Comparison of ENCODE assay signal across 17 mouse cellular contexts in genomic region chr16:73864625-73865024, GRCm38 (mm10).
DNase-seq lines count a peak whose midpoint lies in the region; ATAC-seq and TF ChIP-seq lines count a peak whose summit lies in the region.
"Had no signal": no experiment of that assay in that cellular context is flagged by ENCODE, and none has a peak within 500 bp of the region (broad histone marks: within the 10 kb centered on the region; RNA-seq: fewer than 3 reads in every experiment).

No protein-coding gene starts in this region.

- no peaks in the 10 kb centered on the region for H3K79me2 ChIP-seq in heart, adult 2 months (replicated peaks; ENCODE audit: control insufficient read depth, insufficient read depth, low read length)

- TF ChIP-seq CTCF in heart, adult 2 months (IDR thresholded peaks at IDR 0.05): no peak
- TF ChIP-seq CTCF in lung, embryonic 14.5 days (IDR thresholded peaks at IDR 0.05; ENCODE audit: low read depth): no peak
- no peak for TF ChIP-seq CTCF in thymus, adult 2 months (IDR thresholded peaks at IDR 0.05; ENCODE audit: borderline replicate concordance, control insufficient read depth, extremely low read depth, insufficient read depth, low read length, poor library complexity)

- H3K27ac ChIP-seq in heart, adult 2 months: peak overlapping the region; percentile 11; the same call in 1 of the 2 replicates
- no peak overlapping the region for H3K27ac ChIP-seq in lung, embryonic 14.5 days (ENCODE audit: low read depth)
- H3K27ac ChIP-seq in forebrain, embryonic 16.5 days (ENCODE audit: low read length): peak overlapping the region; percentile 28; the same call in 1 of the 2 replicates
- H3K27ac ChIP-seq in neural tube, embryonic 12.5 days: no peak overlapping the region
- no peak overlapping the region for H3K27ac ChIP-seq in thymus, adult 2 months (ENCODE audit: control insufficient read depth, insufficient read depth, low read length)
- H3K27ac ChIP-seq: heart, embryonic 10.5 days; intestine, embryonic 15.5 days; macrophage had no signal

- no peaks in the 10 kb centered on the region for H3K36me3 ChIP-seq in heart, adult 2 months (ENCODE audit: control insufficient read depth, insufficient read depth, low read length)
- H3K36me3 ChIP-seq in lung, embryonic 14.5 days (ENCODE audit: insufficient read depth): no peaks in the 10 kb centered on the region
- H3K36me3 ChIP-seq in forebrain, embryonic 16.5 days (ENCODE audit: control insufficient read depth, insufficient read depth): no peaks in the 10 kb centered on the region
- H3K36me3 ChIP-seq in neural tube, embryonic 12.5 days: no peaks in the 10 kb centered on the region
- no peaks in the 10 kb centered on the region for H3K36me3 ChIP-seq in thymus, adult 2 months (ENCODE audit: control insufficient read depth, insufficient read depth, low read length)
- H3K36me3 ChIP-seq: heart, embryonic 10.5 days; intestine, embryonic 15.5 days had no signal

- DNase-seq in heart, adult 2 months: no peak
- no peak for DNase-seq in heart, adult 8-10 months (ENCODE audit: low spot score)
- DNase-seq in lung, embryonic 14.5 days: peak; percentile 11
- no peak for DNase-seq in lung, postnatal 10 days
- no peak for DNase-seq in thymus, adult 2 months
- DNase-seq: adrenal gland, postnatal 25 days; kidney, postnatal 36 days; liver, postnatal 0 days; retina, postnatal 1 day; thymus, postnatal 25 days had no signal

- no peak overlapping the region for H3K4me3 ChIP-seq in heart, adult 2 months
- H3K4me3 ChIP-seq in lung, embryonic 14.5 days (ENCODE audit: low read depth, low read length): no peak overlapping the region
- no peak overlapping the region for H3K4me3 ChIP-seq in forebrain, embryonic 16.5 days (replicated peaks; ENCODE audit: low read length)
- no peak overlapping the region for H3K4me3 ChIP-seq in neural tube, embryonic 12.5 days
- no peak overlapping the region for H3K4me3 ChIP-seq in thymus, adult 2 months (ENCODE audit: control insufficient read depth, insufficient read depth, low read length)
- H3K4me3 ChIP-seq: heart, embryonic 10.5 days; intestine, embryonic 15.5 days; myocyte had no signal

- H3K9me3 ChIP-seq in lung, embryonic 14.5 days (ENCODE audit: low read depth, low read length): no peaks in the 10 kb centered on the region
- H3K9me3 ChIP-seq in forebrain, embryonic 16.5 days (ENCODE audit: control insufficient read depth, low read length): no peaks in the 10 kb centered on the region
- no peaks in the 10 kb centered on the region for H3K9me3 ChIP-seq in neural tube, embryonic 12.5 days
- H3K9me3 ChIP-seq: heart, embryonic 10.5 days; intestine, embryonic 15.5 days had no signal

- no peak for TF ChIP-seq EP300 in heart, adult 2 months (IDR thresholded peaks at IDR 0.05; ENCODE audit: insufficient read depth, low read depth, low read length)

- 23% methylated on average over 9 of the region's 9 CpGs for WGBS in heart, adult 2 months
- WGBS in lung, embryonic 14.5 days: 31% methylated on average over 9 of the region's 9 CpGs
- 19% methylated on average over 9 of the region's 9 CpGs for WGBS in forebrain, embryonic 16.5 days
- WGBS in neural tube, embryonic 12.5 days: 31% methylated on average over 9 of the region's 9 CpGs
- WGBS in thymus, adult 2 months: 90% methylated on average over 9 of the region's 9 CpGs

- no peak overlapping the region for H3K9ac ChIP-seq in heart, adult 2 months (ENCODE audit: low read depth, low read length)
- H3K9ac ChIP-seq in lung, embryonic 14.5 days: no peak overlapping the region
- H3K9ac ChIP-seq in forebrain, embryonic 16.5 days (replicated peaks; ENCODE audit: low read depth, low read length): no peak overlapping the region
- no peak overlapping the region for H3K9ac ChIP-seq in neural tube, embryonic 12.5 days
- H3K9ac ChIP-seq: intestine, embryonic 15.5 days; liver, postnatal 0 days had no signal

- intact Hi-C loops in heart, adult 2 months (cut with DNase I): no loop called here

- H3K4me2 ChIP-seq in lung, embryonic 14.5 days: no peak overlapping the region
- H3K4me2 ChIP-seq in forebrain, embryonic 16.5 days (ENCODE audit: low read length): no peak overlapping the region
- H3K4me2 ChIP-seq in neural tube, embryonic 12.5 days (replicated peaks): peak overlapping the region; percentile 6
- H3K4me2 ChIP-seq: intestine, embryonic 15.5 days had no signal

- H3K4me1 ChIP-seq in heart, adult 2 months (ENCODE audit: control insufficient read depth, insufficient read depth, low read length): peaks cover 1% of the 10 kb centered on the region; the same call in 1 of the 2 replicates
- 0 out of 2 replicates have a peak, but pooled peaks cover 3% of the 10 kb centered on the region for H3K4me1 ChIP-seq in lung, embryonic 14.5 days (ENCODE audit: insufficient read depth)
- peaks cover 13% of the 10 kb centered on the region for H3K4me1 ChIP-seq in forebrain, embryonic 16.5 days (replicated peaks; ENCODE audit: control insufficient read depth, insufficient read depth, low read length)
- H3K4me1 ChIP-seq in neural tube, embryonic 12.5 days: peaks cover 11% of the 10 kb centered on the region
- no peaks in the 10 kb centered on the region for H3K4me1 ChIP-seq in thymus, adult 2 months (replicated peaks; ENCODE audit: control insufficient read depth, insufficient read depth, low read length)
- H3K4me1 ChIP-seq: intestine, embryonic 15.5 days had no signal

- no peak for TF ChIP-seq POLR2A in heart, adult 2 months (IDR thresholded peaks at IDR 0.05; ENCODE audit: insufficient read depth, low read depth, low read length)
- no peak for TF ChIP-seq POLR2A in thymus, adult 2 months (IDR thresholded peaks at IDR 0.05; ENCODE audit: control insufficient read depth, extremely low read depth, insufficient read depth, low read length, poor library complexity)

- ATAC-seq in lung, embryonic 14.5 days (ENCODE audit: insufficient read depth): no peak
- ATAC-seq in forebrain, embryonic 16.5 days: peak; percentile 53; the same call in 1 of the 2 replicates
- 0 out of 2 replicates have a peak, but pooled peaks have one; percentile 17 for ATAC-seq in neural tube, embryonic 12.5 days (ENCODE audit: low FRiP score, low read depth)
- ATAC-seq in megakaryocyte-erythroid progenitor cell, adult 5-6 weeks (replicated peaks; ENCODE audit: low FRiP score, low TSS enrichment, poor library complexity, severe bottlenecking): no peak
- ATAC-seq: intestine, embryonic 15.5 days; liver, postnatal 0 days had no signal

- no peaks in the 10 kb centered on the region for H3K27me3 ChIP-seq in heart, adult 2 months (ENCODE audit: control insufficient read depth, insufficient read depth, low read length)
- H3K27me3 ChIP-seq in lung, embryonic 14.5 days (ENCODE audit: insufficient read depth, low read length): no peaks in the 10 kb centered on the region
- H3K27me3 ChIP-seq in forebrain, embryonic 16.5 days (replicated peaks; ENCODE audit: control insufficient read depth, insufficient read depth, low read length): no peaks in the 10 kb centered on the region
- no peaks in the 10 kb centered on the region for H3K27me3 ChIP-seq in neural tube, embryonic 12.5 days (replicated peaks)
- no peaks in the 10 kb centered on the region for H3K27me3 ChIP-seq in thymus, adult 2 months (ENCODE audit: control insufficient read depth, insufficient read depth, low read length)
- H3K27me3 ChIP-seq: intestine, embryonic 15.5 days had no signal

Comparison
In these comparisons a context has a peak if more than half of its experiments do, and no peak if none do; other contexts are left out.
1. H3K27ac ChIP-seq: peak in heart, adult 2 months (single experiment) and forebrain, embryonic 16.5 days (single experiment); none in lung, embryonic 14.5 days (single experiment), neural tube, embryonic 12.5 days (single experiment) and thymus, adult 2 months (single experiment).
2. ATAC-seq: peak in forebrain, embryonic 16.5 days (single experiment) and neural tube, embryonic 12.5 days (single experiment); none in lung, embryonic 14.5 days (single experiment) and megakaryocyte-erythroid progenitor cell, adult 5-6 weeks (single experiment).